Mouse (Mus musculus): Measurements from ENCODE around the gene Phpt1. TPM values are rescaled to one million over a fixed set of nuclear protein-coding genes. Genes with fewer than 3 reads are reported as not detected.

Gene Phpt1
- polyA plus RNA-seq, 1 experiment from 2014 or later, result 159 TPM

DNA sequence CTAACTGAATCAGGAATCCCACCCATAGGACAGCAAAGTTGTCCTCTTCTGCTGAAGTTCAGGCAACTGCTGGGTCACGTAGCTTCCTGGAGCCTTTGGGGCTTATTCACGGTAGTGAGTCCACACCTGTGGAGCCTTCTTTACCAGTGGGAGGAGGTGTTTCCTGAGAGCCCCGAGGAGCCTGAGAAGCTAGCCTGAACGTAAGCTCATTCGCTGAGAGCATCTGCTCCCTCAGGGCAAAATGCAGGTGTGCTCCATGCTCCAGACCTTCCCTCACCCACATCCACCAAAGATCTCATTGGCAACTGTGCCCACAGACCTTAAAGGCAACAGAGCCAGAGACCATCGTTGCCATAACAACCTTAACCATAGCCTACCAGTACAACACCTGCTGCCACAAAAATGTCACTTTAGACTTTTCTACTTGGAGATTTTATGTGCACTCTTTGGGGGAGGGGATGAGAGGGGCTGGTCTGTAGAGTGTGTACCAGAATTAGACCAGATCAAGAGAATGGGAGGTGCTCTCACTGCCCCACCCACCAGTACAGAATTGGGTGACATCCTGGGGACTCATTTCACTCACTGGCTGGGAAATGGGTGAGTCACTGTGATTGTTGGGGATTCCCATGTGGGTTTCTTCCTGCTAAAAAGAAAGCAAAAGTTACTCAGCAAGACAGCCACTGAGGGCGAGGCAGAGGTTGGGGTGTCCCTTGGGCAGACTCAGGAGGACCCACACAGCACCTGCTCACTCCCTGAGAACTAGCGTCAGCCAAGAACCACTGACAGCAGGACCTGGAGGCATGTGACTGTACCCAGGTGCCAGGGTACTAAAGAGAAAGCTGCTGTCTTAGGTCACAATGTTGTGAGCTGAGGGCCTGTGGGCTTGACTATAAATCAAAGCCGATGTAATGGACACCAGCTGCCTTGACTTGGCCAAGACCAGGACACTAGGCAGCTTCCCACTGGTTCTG is 25.7 kb downstream of the Phpt1 start:
- no peak for DNase-seq (ENCODE audit: low spot score)
- Histone ChIP-seq H3K4me3 (no peak overlapping the region), H3K36me3 (0 out of 2 replicates have a peak, but pooled peaks cover under 1% of the 10 kb centered on the region), H3K27me3 (ENCODE audit: low read depth, poor library complexity, severe bottlenecking) (no peaks in the 10 kb centered on the region), H3K4me1 (peaks cover 25% of the 10 kb centered on the region), H3K9me3 (replicated peaks) (no peaks in the 10 kb centered on the region), H3K27ac (replicated peaks) (no peak overlapping the region)
- WGBS, result 80% methylated on average over 9 of the region's 9 CpGs

DNA sequence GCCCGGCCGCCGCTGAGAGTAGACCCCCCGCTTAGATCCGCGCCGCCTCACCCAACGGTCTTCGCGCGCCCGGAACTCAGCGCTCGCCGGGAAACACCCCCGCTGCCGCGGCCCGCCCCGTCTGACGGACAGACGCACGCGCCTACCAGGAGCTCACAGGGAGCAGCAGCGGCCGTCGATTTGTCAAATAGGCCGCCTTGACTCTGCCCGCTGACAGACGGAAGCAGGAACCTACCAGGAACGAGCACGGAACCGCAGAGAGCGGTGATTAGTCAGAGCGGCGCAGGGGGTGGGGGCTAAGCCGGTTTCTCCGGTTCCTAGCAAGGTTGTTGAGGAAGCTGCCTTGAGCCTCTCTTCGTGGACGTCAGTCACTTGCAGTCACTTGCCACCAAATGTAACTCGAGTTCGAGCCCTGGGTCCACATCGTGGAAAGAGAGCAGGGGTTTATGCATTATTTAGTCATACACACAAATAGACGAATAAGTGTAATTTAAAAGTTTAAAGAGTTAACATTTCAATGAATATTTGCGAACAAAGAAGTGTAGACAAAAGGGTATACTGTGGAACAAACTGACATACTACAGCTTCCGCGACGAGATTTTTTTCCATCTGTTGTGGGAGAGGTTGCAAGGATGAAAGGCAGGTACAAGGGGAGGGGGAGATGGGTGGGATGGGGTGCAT is 28.1 kb downstream of the Phpt1 start, which contains the start of gene Traf2:
Traf2 (minus strand) TSS at position 130 of the 681 bp plus-strand sequence.
- H3K27ac ChIP-seq (replicated peaks), result peak within 1 kb of the TSS; percentile 92
- peaks cover 28% of the 10 kb centered on the region for H3K4me1 ChIP-seq
- DNase-seq (ENCODE audit: low spot score), result peak; percentile 99
- H3K4me3 ChIP-seq, result peak within 1 kb of the TSS; percentile 80
- no peaks in the 10 kb centered on the region for H3K27me3 ChIP-seq (ENCODE audit: low read depth, poor library complexity, severe bottlenecking)
- WGBS, result 3% methylated on average over 48 of the region's 48 CpGs
- H3K36me3 ChIP-seq, result 0 out of 2 replicates have a peak, but pooled peaks cover 3% of the 10 kb centered on the region
- no peaks in the 10 kb centered on the region for H3K9me3 ChIP-seq (replicated peaks)

DNA sequence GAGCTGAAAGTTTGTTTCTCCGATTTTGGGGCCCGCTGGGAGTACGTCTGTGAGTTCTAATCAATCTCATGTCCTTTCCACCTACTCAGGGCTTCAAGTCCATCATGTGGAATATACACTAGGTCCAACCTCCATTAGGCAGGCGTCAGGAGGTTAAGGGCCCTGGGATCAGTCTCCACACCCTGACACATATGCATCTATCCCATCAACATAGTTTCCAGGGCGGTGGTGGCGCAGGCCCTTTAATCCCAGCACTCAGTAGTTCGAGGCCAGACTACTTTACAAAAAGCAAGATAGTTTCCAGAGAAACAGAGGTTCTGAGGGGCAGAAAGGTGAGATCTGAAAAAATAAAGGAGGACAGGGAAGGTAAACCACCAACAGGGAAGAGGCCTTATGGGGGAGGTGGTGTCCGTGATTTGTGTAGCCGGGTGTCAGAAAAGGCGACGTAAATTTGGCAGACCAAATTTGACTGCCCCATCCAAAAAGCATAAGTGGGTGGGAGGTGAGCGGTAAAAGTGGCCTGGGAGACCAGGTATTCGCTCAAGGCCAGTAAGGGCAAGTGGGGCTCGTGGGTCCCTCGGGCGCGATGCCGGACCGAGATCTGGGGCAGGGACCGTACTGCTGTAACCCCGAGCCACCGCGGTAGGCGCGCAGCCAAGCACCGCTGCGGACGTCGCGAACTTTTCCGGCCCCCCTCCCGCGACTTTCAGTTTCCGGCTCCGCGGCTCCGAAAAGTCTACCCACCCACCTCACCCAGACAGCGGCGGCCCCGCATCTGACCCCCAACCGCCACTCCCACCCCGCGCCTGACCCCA is 28.8 kb downstream of the Phpt1 start:
- Histone ChIP-seq H3K27ac (replicated peaks) (peak overlapping the region; percentile 92), H3K4me3 (peak overlapping the region; percentile 80), H3K9me3 (replicated peaks) (no peaks in the 10 kb centered on the region), H3K4me1 (peaks cover 32% of the 10 kb centered on the region), H3K27me3 (ENCODE audit: low read depth, poor library complexity, severe bottlenecking) (no peaks in the 10 kb centered on the region), H3K36me3 (0 out of 2 replicates have a peak, but pooled peaks cover 3% of the 10 kb centered on the region)
- DNase-seq (ENCODE audit: low spot score), result no peak
- WGBS, result 9% methylated on average over 43 of the region's 43 CpGs

DNA sequence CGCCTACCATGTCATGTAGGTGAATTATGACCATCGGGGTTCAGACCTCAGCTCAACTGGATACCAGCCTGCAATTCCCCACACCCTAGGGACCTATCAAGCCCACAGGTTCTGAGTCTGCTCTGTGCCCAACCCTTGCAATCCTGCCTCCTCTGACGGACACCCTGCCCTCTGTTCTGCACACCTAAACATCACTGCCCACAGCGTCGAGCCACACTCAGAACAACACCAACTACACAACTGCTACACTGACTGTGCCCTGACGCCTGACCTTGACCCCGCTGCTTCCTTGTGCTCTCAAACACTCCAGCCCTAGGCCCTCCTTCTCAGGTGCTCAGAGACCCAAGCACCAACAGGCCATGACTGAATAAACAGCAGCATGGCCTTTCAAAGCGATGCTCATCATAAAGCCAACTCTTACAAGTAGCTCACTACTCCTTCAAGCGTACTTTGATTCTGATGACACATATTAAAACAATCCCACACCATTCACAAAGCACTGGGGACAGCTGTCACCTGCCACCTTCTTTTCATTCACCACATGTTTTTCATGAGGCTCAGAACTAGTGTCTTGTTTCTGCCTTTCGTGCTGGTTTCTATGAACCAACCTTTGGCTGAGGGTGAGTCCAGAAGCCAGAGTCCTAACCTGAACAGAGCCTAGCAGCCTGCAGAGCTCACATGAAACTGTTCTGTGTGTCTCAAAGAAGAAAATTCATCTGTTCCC is 33.2 kb downstream of the Phpt1 start:
- WGBS, result 92% methylated on average over 10 of the region's 10 CpGs
- peaks cover 26% of the 10 kb centered on the region for H3K4me1 ChIP-seq
- H3K9me3 ChIP-seq (replicated peaks), result no peaks in the 10 kb centered on the region
- no peak overlapping the region for H3K27ac ChIP-seq (replicated peaks)
- no peak for DNase-seq (ENCODE audit: low spot score)
- peaks cover 29% of the 10 kb centered on the region for H3K36me3 ChIP-seq
- H3K27me3 ChIP-seq (ENCODE audit: low read depth, poor library complexity, severe bottlenecking), result no peaks in the 10 kb centered on the region
- no peak overlapping the region for H3K4me3 ChIP-seq

DNA sequence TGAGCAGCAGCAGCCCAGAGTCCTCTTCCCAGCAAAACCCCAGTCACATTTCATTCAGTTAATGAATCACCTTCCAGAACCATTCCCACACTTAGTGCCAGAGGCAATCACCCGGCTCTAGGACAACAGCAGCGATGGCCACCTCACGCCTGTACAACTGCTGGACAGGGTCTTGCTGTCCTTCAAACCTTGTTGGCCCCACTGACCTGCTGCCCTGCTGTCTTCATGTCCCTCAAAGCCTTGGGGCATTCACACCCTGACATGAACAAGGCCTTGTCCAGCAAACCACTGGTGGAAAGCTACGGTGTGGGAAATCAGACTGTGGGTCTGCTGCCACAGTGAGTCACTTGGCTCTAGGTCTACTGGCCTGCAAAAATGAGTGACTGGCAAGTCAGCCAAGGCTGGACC is 34.5 kb downstream of the Phpt1 start:
- Histone ChIP-seq H3K36me3 (peaks cover 42% of the 10 kb centered on the region), H3K9me3 (replicated peaks) (no peaks in the 10 kb centered on the region), H3K4me3 (no peak overlapping the region), H3K27me3 (ENCODE audit: low read depth, poor library complexity, severe bottlenecking) (no peaks in the 10 kb centered on the region), H3K4me1 (peaks cover 17% of the 10 kb centered on the region), H3K27ac (replicated peaks) (no peak overlapping the region)
- 97% methylated on average over 4 of the region's 4 CpGs for WGBS
- no peak for DNase-seq (ENCODE audit: low spot score)

DNA sequence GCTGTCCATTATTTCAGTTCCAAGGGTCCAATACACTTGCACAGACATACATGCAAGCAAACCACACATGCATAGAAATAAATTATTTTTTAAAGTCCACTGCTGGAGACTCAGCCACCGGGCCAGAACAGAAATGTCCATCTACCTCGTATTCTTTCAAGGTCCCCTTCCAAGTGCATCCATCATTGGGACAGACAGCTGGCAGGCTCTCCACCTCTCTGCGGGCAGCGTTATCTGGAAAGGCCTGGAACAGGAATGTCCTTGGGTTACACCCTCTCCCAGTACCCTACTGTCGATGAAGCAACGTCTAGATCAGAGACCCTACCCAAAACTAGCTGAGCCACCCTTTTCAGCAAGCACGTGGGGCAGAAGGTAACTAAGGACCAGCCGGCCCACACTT is 38.5 kb downstream of the Phpt1 start:
- Histone ChIP-seq H3K4me3 (no peak overlapping the region), H3K27me3 (ENCODE audit: low read depth, poor library complexity, severe bottlenecking) (no peaks in the 10 kb centered on the region), H3K36me3 (peaks cover 78% of the 10 kb centered on the region), H3K9me3 (replicated peaks) (no peaks in the 10 kb centered on the region), H3K27ac (replicated peaks) (no peak overlapping the region), H3K4me1 (peaks cover under 1% of the 10 kb centered on the region; the same call in 1 of the 2 replicates)
- 93% methylated on average over 8 of the region's 8 CpGs for WGBS
- no peak for DNase-seq (ENCODE audit: low spot score)

DNA sequence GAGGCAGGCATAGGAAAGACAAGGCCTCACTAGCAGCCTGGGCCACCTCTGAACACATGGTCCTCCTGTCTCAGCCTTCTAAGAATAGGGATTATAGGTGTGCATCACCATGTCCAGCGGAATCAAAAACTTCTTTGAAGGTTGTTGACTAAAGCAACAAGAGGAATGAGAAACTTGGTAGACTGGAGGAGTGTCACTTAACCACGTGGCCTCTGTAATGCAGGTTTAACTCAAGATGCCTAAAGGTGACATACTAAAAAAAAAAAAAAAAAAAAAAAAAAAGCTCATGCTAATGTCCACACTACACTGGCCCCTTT is 40.2 kb downstream of the Phpt1 start:
- peaks cover 95% of the 10 kb centered on the region for H3K36me3 ChIP-seq
- H3K4me1 ChIP-seq, result no peaks in the 10 kb centered on the region
- no peak overlapping the region for H3K27ac ChIP-seq (replicated peaks)
- H3K9me3 ChIP-seq (replicated peaks), result no peaks in the 10 kb centered on the region
- whole genome bisulfite sequencing, result 93% methylated on average over 2 of the region's 2 CpGs
- no peak overlapping the region for H3K4me3 ChIP-seq
- H3K27me3 ChIP-seq (ENCODE audit: low read depth, poor library complexity, severe bottlenecking), result no peaks in the 10 kb centered on the region
- DNase-seq (ENCODE audit: low spot score), result no peak

DNA sequence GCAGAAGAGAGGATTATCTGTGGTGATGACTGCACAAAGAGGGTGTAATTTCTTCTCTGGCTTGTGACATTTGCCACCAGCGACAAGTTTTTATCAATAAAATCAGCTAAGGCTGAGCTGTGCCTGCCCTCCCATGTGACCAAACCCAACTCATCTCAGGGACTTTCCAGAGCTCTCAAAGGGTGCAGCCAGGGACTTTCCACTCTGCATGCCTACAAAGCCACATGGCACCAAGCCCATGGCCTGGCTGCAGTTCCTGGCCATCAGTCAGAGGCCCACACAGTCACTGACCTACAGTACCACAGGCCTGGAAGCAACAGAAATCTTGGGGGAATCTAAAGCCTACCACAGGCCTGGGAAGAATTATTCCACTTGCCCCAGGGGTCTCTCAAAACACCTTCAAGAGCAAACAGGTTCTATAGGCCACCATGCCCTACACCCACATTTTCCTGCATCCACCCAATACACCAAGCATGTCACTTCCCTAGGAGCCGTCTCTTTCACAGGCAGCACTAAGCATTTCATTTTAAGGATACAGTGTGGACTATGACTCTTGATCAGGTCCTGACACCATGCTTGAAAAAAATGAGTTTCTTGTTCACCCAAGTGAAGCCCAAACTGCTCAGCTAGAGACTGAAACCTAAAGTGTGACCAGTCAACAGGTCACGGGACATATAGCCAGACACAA is 40.7 kb downstream of the Phpt1 start:
- DNase-seq (ENCODE audit: low spot score), result no peak
- 89% methylated on average over 3 of the region's 3 CpGs for WGBS
- Histone ChIP-seq H3K4me3 (no peak overlapping the region), H3K27me3 (ENCODE audit: low read depth, poor library complexity, severe bottlenecking) (no peaks in the 10 kb centered on the region), H3K9me3 (replicated peaks) (no peaks in the 10 kb centered on the region), H3K4me1 (no peaks in the 10 kb centered on the region), H3K27ac (replicated peaks) (no peak overlapping the region), H3K36me3 (peaks cover 95% of the 10 kb centered on the region)

DNA sequence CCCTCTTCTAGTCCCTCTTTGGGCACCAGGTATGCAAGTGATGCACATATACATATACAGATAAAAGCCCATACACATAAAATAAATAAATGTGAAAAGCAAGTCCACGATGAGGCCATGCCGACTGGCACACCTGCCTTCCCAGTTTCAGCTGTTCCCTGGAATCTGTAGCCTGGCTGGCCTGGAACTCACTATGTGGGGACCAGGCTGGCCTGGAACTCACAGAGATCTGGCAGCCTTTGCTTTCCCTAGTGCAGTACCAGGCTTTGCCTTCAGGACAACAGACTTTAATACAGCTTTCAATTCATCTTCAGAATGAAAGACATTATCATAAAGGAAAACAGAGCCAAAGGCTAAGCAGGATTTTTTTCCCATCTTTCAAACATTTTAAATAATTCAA is 41.3 kb downstream of the Phpt1 start:
- Histone ChIP-seq H3K36me3 (peaks cover 98% of the 10 kb centered on the region), H3K4me3 (no peak overlapping the region), H3K27me3 (ENCODE audit: low read depth, poor library complexity, severe bottlenecking) (no peaks in the 10 kb centered on the region), H3K9me3 (replicated peaks) (no peaks in the 10 kb centered on the region), H3K4me1 (no peaks in the 10 kb centered on the region), H3K27ac (replicated peaks) (no peak overlapping the region)
- no peak for DNase-seq (ENCODE audit: low spot score)
- 98% methylated on average over 2 of the region's 2 CpGs for WGBS

DNA sequence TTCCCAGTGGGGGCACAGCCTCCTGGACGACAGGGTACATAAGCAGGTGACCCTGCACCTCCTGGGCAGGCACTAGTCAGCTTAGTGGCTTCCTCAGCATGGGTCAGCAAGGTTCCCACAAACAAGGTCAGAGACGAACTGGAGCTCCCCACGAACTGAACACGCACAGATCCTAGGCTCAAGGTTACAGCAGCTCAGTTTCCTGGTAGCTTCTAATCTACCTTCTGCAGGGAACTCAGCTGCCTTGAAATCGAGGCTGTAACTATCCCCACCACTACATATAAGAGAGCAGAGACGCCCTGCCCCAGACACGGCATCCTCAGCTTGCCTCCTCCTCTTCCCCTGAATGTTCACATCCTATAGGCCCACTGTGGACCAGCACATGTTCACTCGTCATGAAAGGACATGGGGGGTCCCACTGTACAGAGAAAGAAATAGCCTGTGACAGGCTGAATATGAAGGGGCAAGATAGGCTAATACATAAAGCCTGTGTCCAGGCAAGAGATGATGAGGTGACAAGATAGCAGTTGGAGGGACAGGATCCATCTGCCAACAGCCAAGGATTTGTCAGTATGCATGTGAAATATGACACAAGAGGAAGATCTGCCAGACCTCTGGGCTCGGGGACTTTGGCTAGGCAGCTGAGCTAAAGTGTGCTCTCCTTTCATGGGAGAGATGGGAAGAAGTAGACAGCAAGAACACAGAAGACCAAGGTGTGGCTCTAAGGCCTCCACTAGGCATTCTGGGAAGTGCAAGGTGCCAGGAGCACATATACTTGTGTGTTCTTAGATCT is 48.3 kb downstream of the Phpt1 start:
- no peak for DNase-seq (ENCODE audit: low spot score)
- 90% methylated on average over 9 of the region's 9 CpGs for WGBS
- peaks cover 98% of the 10 kb centered on the region for H3K36me3 ChIP-seq

More for the DNA sequence above, 48.3 kb downstream of the Phpt1 start:
- Histone ChIP-seq H3K27ac (replicated peaks) (no peak overlapping the region), H3K4me1 (no peaks in the 10 kb centered on the region), H3K27me3 (ENCODE audit: low read depth, poor library complexity, severe bottlenecking) (no peaks in the 10 kb centered on the region), H3K4me3 (no peak overlapping the region), H3K9me3 (replicated peaks) (no peaks in the 10 kb centered on the region)

All from midbrain, embryonic 10.5 days (tissue).